Mouse (Mus musculus) MEL (cell line): ENCODE data around the gene Naif1. TPM values are rescaled to one million over a fixed set of nuclear protein-coding genes. Genes with fewer than 3 reads are reported as not detected.

Experiments used
- DNase-seq: peaks from one replicate; pipeline ENCODE4 v3.0.0; 2011; ENCODE audit warnings: low read depth, low spot score
- H3K27ac ChIP-seq: 2 replicates; pipeline ENCODE4 v1.5.1; 2012; ENCODE audit warnings: low read depth, mild to moderate bottlenecking, control low read depth, low read length, moderate library complexity; ENCODE audit not compliant: control insufficient read depth
- H3K27me3 ChIP-seq, 2 experiments: fragments of 150-350 bp in 1 of 2; sonication (generic) in 1 of 2; 2 replicates each; pipeline ENCODE4 v1.6.1; 2012; ENCODE audit warnings: low read length in 2 of 2, mild to moderate bottlenecking in 2 of 2, improper control_type of control experiment in 1 of 2, moderate library complexity in 1 of 2; ENCODE audit not compliant: insufficient read depth in 2 of 2, control insufficient read depth in 1 of 2
- H3K36me3 ChIP-seq, 2 experiments: 2 replicates each; pipeline ENCODE4 v1.6.1; 2012 to 2014; ENCODE audit warnings: low read length in 2 of 2, improper control_type of control experiment in 1 of 2, inconsistent platforms in 1 of 2, mild to moderate bottlenecking in 1 of 2; ENCODE audit not compliant: insufficient read depth in 2 of 2, control insufficient read depth in 1 of 2
- H3K4me1 ChIP-seq, 2 experiments: fragments of 150-350 bp in 1 of 2; sonication (generic) in 1 of 2; 2 replicates each; pipeline ENCODE4 v1.6.1; 2012; ENCODE audit warnings: low read length in 2 of 2, improper control_type of control experiment in 1 of 2, mild to moderate bottlenecking in 1 of 2; ENCODE audit not compliant: insufficient read depth in 2 of 2, control insufficient read depth in 1 of 2
- H3K4me3 ChIP-seq, 2 experiments: fragments of 150-350 bp in 1 of 2; sonication (generic) in 1 of 2; 2 replicates each; pipeline ENCODE4 v1.5.1; 2012; ENCODE audit warnings: low read depth in 2 of 2, low read length in 2 of 2, mild to moderate bottlenecking in 2 of 2, moderate library complexity in 2 of 2, control low read depth in 1 of 2, improper control_type of control experiment in 1 of 2; ENCODE audit not compliant: control insufficient read depth in 1 of 2, insufficient read depth in 1 of 2
- H3K79me2 ChIP-seq: 2 replicates; pipeline ENCODE4 v1.6.1; 2012; ENCODE audit warnings: mild to moderate bottlenecking, low read length, moderate library complexity; ENCODE audit not compliant: control insufficient read depth, poor library complexity, insufficient read depth
- H3K9ac ChIP-seq: 2 replicates; pipeline ENCODE4 v1.6.1; 2012; ENCODE audit warnings: low read depth, mild to moderate bottlenecking, control low read depth, low read length, moderate library complexity; ENCODE audit not compliant: control insufficient read depth, poor library complexity, severe bottlenecking
- H3K9me3 ChIP-seq: fragments of 150-350 bp; sonication (generic); replicated peaks from 2 replicates; pipeline ENCODE4 v1.6.1; 2012; ENCODE audit warnings: mild to moderate bottlenecking, low read length, improper control_type of control experiment, moderate library complexity; ENCODE audit not compliant: insufficient read depth
- CHD1 ChIP-seq: IDR thresholded peaks from 2 replicates; pipeline ENCODE4 v1.6.1; 2012; ENCODE audit warnings: low read depth, mild to moderate bottlenecking, inconsistent platforms, low read length, improper control_type of control experiment
- ELF1 ChIP-seq: IDR thresholded peaks from 2 replicates; pipeline ENCODE4 v1.6.1; 2014; ENCODE audit warnings: low read depth, mild to moderate bottlenecking, inconsistent platforms, low read length, improper control_type of control experiment, moderate library complexity
- GABPA ChIP-seq: IDR thresholded peaks from 2 replicates; pipeline ENCODE4 v1.6.1; 2012; ENCODE audit warnings: low read depth, mild to moderate bottlenecking, inconsistent platforms, low read length, improper control_type of control experiment, moderate library complexity
- GATA1 ChIP-seq: IDR thresholded peaks from 2 replicates; pipeline ENCODE4 v1.6.1; 2011; ENCODE audit warnings: low read depth, low read length, improper control_type of control experiment
- MAFK ChIP-seq: IDR thresholded peaks from 2 replicates; pipeline ENCODE4 v1.6.1; 2011; ENCODE audit warnings: low read depth, mild to moderate bottlenecking, low read length, improper control_type of control experiment, borderline replicate concordance
- MAX ChIP-seq: IDR thresholded peaks from 2 replicates; pipeline ENCODE4 v1.6.1; 2011; ENCODE audit warnings: low read length, improper control_type of control experiment
- MAZ ChIP-seq: IDR thresholded peaks from 2 replicates; pipeline ENCODE4 v1.6.1; 2012; ENCODE audit warnings: low read depth, mild to moderate bottlenecking, inconsistent platforms, low read length, improper control_type of control experiment
- NRF1 ChIP-seq: IDR thresholded peaks from 2 replicates; pipeline ENCODE4 v1.6.1; 2014; ENCODE audit warnings: low read depth, mild to moderate bottlenecking, inconsistent platforms, low read length, improper control_type of control experiment, moderate library complexity; ENCODE audit not compliant: poor library complexity, insufficient read depth, severe bottlenecking
- SIN3A ChIP-seq: IDR thresholded peaks from 2 replicates; pipeline ENCODE4 v1.6.1; 2012; ENCODE audit warnings: low read length, improper control_type of control experiment, inconsistent platforms
- SMC3 ChIP-seq: IDR thresholded peaks from 2 replicates; pipeline ENCODE4 v1.6.1; 2011; ENCODE audit warnings: low read depth, low read length, improper control_type of control experiment
- TBP ChIP-seq: IDR thresholded peaks from 2 replicates; pipeline ENCODE4 v1.8.0; 2011; ENCODE audit warnings: low read depth, low read length, improper control_type of control experiment
- TCF12 ChIP-seq: IDR thresholded peaks from 2 replicates; pipeline ENCODE4 v1.6.1; 2014; ENCODE audit warnings: low read depth, mild to moderate bottlenecking, inconsistent platforms, low read length, improper control_type of control experiment, moderate library complexity
- USF1 ChIP-seq: IDR thresholded peaks from 2 replicates; pipeline ENCODE4 v1.6.1; 2014; ENCODE audit warnings: low read depth, mild to moderate bottlenecking, inconsistent platforms, low read length, improper control_type of control experiment, moderate library complexity
- USF2 ChIP-seq, 2 experiments: IDR thresholded peaks; 2 replicates each; pipeline ENCODE4 v1.6.1; 2011 to 2012; ENCODE audit warnings: improper control_type of control experiment in 2 of 2, low read length in 2 of 2, borderline replicate concordance in 1 of 2, inconsistent platforms in 1 of 2, low read depth in 1 of 2, mild to moderate bottlenecking in 1 of 2; ENCODE audit not compliant: insufficient read depth in 1 of 2
- ZC3H11A ChIP-seq: IDR thresholded peaks from 2 replicates; pipeline ENCODE4 v1.6.1; 2012; ENCODE audit warnings: low read depth, mild to moderate bottlenecking, inconsistent platforms, low read length, improper control_type of control experiment
- ZKSCAN1 ChIP-seq: IDR thresholded peaks from 2 replicates; pipeline ENCODE4 v1.6.1; 2012; ENCODE audit warnings: low read depth, mild to moderate bottlenecking, inconsistent platforms, low read length, improper control_type of control experiment, moderate library complexity
- ZMIZ1 ChIP-seq: IDR thresholded peaks from 2 replicates; pipeline ENCODE4 v1.6.1; 2012; ENCODE audit warnings: low read depth, mild to moderate bottlenecking, inconsistent platforms, low read length, improper control_type of control experiment, moderate library complexity
- polyA plus RNA-seq, 2 experiments: library from polyadenylated mRNA; stranded (reverse) in 1 of 2; unstranded in 1 of 2; fragments of >175 nt in 1 of 2; fragments of >200 nt in 1 of 2; gene quantifications; 2 replicates each; pipeline versions ENCODE4 v1.2.1 to v1.2.4; 2012; ENCODE audit warnings: low replicate concordance in 2 of 2, low read depth in 1 of 2; ENCODE audit not compliant: insufficient read length in 2 of 2, insufficient read depth in 1 of 2, missing spikeins in 1 of 2
- total RNA-seq: library from RNA; depleted of rRNA; stranded (reverse); fragments of 300-350 nt; gene quantifications from 2 replicates; pipeline ENCODE4 v1.2.3, GENCODE M21; 2012

Gene Naif1
- total and polyA plus RNA-seq, 3 experiments, result 4.9 to 8.5 TPM; not detected in 1

DNA sequence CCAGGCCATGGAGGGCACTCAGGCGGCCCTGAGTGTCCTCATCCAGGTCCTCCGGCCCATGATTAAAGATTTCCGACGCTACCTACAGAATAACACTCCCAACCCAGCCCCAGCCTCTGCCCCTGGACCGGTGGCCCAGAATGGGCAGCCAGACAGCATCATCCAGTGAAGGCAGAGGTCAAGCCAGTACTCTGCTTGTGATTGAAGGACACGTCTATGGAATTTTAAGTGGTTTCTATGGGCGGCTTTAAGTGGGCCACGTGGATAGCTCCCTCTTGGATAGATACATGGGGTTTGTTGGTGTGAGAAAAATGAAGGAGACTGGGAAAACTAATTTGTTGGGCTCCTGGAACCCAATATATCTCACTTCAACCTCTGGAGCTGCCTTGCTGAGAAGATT, 4.8 kb downstream of the Naif1 start:
- no peak overlapping the region for H3K4me3 ChIP-seq
- no peak for DNase-seq
- peaks cover 0 to 11% of the 10 kb centered on the region in 2 experiments; a peak in 2 of 4 replicates for H3K36me3 ChIP-seq
- H3K9me3 ChIP-seq, result no peaks in the 10 kb centered on the region
- H3K9ac ChIP-seq, result no peak overlapping the region
- H3K27ac ChIP-seq, result no peak overlapping the region
- H3K27me3 ChIP-seq, result no peaks in the 10 kb centered on the region
- H3K79me2 ChIP-seq, result peaks cover 30% of the 10 kb centered on the region
- TF ChIP-seq NRF1 (no peak), GATA1 (no peak), CHD1 (no peak), SIN3A (no peak), TCF12 (no peak), ZMIZ1 (no peak), TBP (no peak), MAZ (no peak), MAX (no peak), SMC3 (no peak)
- H3K4me1 ChIP-seq, result peaks cover 0 to 8% of the 10 kb centered on the region in 2 experiments; a peak in 3 of 4 replicates

DNA sequence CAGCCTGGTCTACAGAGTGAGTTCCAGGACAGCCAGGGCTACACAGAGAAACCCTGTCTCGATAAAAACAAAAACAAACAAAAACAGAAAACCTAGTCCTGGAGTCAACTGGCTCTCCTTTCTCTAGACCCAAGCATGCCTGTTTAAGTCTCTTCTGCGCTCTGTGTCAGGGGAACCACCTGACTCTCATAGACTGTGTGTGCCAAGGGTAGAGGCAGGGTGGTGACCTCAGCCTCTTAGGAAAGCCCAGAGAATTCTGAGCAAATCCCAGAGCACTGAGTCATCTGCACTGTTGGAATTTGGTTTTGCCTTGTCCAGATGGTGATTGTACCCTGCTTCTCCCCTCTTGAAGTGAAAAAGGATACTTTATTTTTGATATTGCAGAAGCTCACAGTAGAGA, 8.0 kb downstream of the Naif1 start:
- Histone ChIP-seq H3K9me3 (no peaks in the 10 kb centered on the region), H3K36me3 (peaks cover 0 to 6% of the 10 kb centered on the region in 2 experiments; a peak in 2 of 4 replicates), H3K79me2 (peaks cover 8% of the 10 kb centered on the region), H3K9ac (no peak overlapping the region), H3K27ac (no peak overlapping the region), H3K27me3 (no peaks in the 10 kb centered on the region), H3K4me1 (peaks cover 0 to 7% of the 10 kb centered on the region in 2 experiments; a peak in 3 of 4 replicates), H3K4me3 (no peak overlapping the region)
- DNase-seq, result no peak
- TF ChIP-seq USF2 (IDR thresholded peaks at IDR 0.05; ENCODE audit: borderline replicate concordance in 1 of 2, insufficient read depth in 1 of 2, low read depth in 1 of 2, low read length in 2 of 2) (no peak), ZKSCAN1 (no peak), ZC3H11A (no peak), GABPA (no peak), MAFK (no peak), ELF1 (no peak), USF1 (no peak)
